Mouse (Mus musculus): ENCODE measurements at regions not wholly inside any gene's neighbourhood (a gene's known extent, or its start where the extent isn't known, plus 50 kb on each side); places are given as distances from the start of the nearest gene placed in this dataset.

DNA sequence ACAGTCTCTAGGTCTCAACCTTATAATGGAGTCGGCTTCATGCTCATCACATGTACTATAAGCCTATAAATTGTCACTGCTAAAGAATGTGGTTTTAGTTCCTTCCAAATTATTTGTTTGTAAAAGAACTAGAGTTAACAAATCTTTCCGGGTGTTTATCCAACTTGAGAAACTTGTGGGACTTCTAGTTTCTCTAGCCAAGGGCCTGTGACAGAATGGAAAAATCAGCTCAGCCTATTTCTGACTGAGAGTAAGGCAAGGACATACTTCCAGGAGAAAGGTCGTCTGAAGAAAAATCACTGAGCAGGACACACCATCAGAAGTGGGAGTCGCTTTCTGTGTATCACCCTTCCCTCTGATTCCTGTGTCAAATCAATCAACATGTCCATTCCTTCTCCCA, 248.7 kb downstream of the Rnf152 start:
- TF ChIP-seq CTCF (IDR thresholded peaks at IDR 0.05; ENCODE audit: low read depth, low read length) (no peak), POLR2AphosphoS5 (IDR thresholded peaks at IDR 0.05; ENCODE audit: insufficient replicate concordance, low read depth, low read length) (no peak), GATA1 (IDR thresholded peaks at IDR 0.05; ENCODE audit: borderline replicate concordance, low read length) (no peak), TAL1 (conservative IDR thresholded peaks at IDR 0.05; ENCODE audit: low read depth, low read length) (no peak), GATA2 (IDR thresholded peaks at IDR 0.05; ENCODE audit: borderline replicate concordance, low read depth, low read length) (no peak)
